Mouse (Mus musculus): ENCODE measurements around the gene Adamts1. TPM values are rescaled to one million over a fixed set of nuclear protein-coding genes. Genes with fewer than 3 reads are reported as not detected.

Gene Adamts1
- polyA plus RNA-seq, 1 experiment: 8.1 TPM

DNA sequence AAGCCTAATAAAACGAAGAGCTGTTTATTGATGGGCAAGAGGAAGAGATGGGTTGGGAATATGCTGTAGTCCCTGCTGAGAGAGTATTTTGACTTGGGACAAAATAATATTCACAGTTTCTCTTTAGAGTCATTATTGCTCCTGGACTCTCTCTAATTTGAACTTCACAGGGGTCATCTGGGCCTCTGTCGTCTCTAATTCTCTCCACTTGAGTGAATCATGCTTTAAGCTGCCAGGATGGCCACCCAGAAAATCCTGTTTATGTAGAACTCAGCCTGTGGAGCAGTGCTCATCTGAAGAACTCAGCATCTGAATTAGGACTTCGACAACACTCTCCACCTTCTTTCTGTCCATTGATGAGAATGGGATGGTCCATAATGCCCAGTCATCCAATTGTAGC is 30.6 kb downstream of the Adamts1 start:
- TF ChIP-seq CTCF (IDR thresholded peaks at IDR 0.05; ENCODE audit: extremely low read depth, insufficient read depth, low read length) (no peak), POLR2A (IDR thresholded peaks at IDR 0.05; ENCODE audit: extremely low read depth, insufficient read depth, low read length) (no peak)
- H3K4me1 ChIP-seq (ENCODE audit: control insufficient read depth, insufficient read depth, low read length): no peaks in the 10 kb centered on the region
- no peak overlapping the region for H3K4me3 ChIP-seq (ENCODE audit: insufficient read depth, low read length)
- no peak overlapping the region for H3K27ac ChIP-seq (ENCODE audit: insufficient read depth, low read length)

DNA sequence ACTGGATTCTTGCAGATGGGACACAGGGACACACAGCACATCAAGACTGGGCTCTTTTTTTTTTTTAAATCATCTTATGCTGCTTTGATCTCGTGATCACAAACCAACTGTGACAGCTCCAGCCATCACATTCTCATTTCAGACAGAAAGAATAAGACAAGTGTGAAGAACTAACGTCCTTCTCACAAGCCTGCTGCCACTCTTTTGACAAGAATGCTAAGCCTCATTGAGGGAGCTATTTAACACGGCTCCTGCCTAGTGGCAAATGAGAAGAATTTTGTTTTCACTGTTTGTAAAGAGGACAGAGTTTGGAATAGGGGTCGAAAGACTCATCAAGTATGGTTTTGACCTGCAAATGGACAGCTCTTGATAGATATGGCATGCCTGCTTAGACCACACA is 35.6 kb downstream of the Adamts1 start:
- no peak overlapping the region for H3K4me3 ChIP-seq (ENCODE audit: insufficient read depth, low read length)
- H3K27ac ChIP-seq (ENCODE audit: insufficient read depth, low read length): no peak overlapping the region
- H3K4me1 ChIP-seq (ENCODE audit: control insufficient read depth, insufficient read depth, low read length): no peaks in the 10 kb centered on the region
- TF ChIP-seq CTCF (IDR thresholded peaks at IDR 0.05; ENCODE audit: extremely low read depth, insufficient read depth, low read length) (no peak), POLR2A (IDR thresholded peaks at IDR 0.05; ENCODE audit: extremely low read depth, insufficient read depth, low read length) (no peak)

DNA sequence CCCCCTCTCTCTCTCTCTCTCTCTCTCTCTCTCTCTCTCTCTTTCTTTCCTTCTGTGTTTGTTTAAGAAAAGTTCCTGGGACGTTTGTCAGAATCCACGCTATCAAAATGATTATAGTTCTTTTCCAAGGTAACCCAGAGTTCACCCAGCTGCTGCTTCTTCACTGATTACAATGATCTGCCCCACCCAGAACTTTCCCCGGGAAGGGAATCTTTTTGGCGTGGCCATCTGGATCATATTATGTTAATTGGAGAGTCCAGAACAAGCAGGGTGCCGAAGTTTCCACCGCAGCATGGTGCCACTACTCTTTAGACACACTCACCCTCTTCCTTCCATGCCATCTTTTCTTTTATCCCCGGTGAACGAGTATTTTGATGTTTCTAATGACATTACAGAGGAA is 37.2 kb downstream of the Adamts1 start:
- no peak overlapping the region for H3K27ac ChIP-seq (ENCODE audit: insufficient read depth, low read length)
- TF ChIP-seq CTCF (IDR thresholded peaks at IDR 0.05; ENCODE audit: extremely low read depth, insufficient read depth, low read length): no peak
- no peak for TF ChIP-seq POLR2A (IDR thresholded peaks at IDR 0.05; ENCODE audit: extremely low read depth, insufficient read depth, low read length)
- no peaks in the 10 kb centered on the region for H3K4me1 ChIP-seq (ENCODE audit: control insufficient read depth, insufficient read depth, low read length)
- H3K4me3 ChIP-seq (ENCODE audit: insufficient read depth, low read length): no peak overlapping the region

DNA sequence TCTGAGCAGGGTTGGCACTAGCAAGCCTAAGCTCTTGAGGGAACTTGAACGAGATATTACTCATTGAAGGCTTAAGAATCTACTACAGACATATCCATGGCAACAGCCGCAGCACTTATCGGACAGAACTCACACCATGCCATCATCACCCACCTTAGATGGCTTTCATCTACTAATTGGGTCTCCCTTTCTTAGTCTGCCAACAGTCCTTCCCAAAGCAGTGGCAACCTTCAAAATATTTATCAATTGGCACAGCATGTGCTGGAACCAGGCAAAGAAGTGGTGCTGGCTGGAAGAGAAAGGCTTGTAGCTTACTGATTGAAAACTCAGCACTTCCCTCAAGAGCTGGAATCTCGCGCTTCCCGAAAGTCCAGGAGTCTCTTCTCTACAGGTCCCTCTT is 37.7 kb downstream of the Adamts1 start:
- Histone ChIP-seq H3K4me3 (ENCODE audit: insufficient read depth, low read length) (no peak overlapping the region), H3K4me1 (ENCODE audit: control insufficient read depth, insufficient read depth, low read length) (no peaks in the 10 kb centered on the region), H3K27ac (ENCODE audit: insufficient read depth, low read length) (no peak overlapping the region)
- TF ChIP-seq POLR2A (IDR thresholded peaks at IDR 0.05; ENCODE audit: extremely low read depth, insufficient read depth, low read length): no peak
- no peak for TF ChIP-seq CTCF (IDR thresholded peaks at IDR 0.05; ENCODE audit: extremely low read depth, insufficient read depth, low read length)

DNA sequence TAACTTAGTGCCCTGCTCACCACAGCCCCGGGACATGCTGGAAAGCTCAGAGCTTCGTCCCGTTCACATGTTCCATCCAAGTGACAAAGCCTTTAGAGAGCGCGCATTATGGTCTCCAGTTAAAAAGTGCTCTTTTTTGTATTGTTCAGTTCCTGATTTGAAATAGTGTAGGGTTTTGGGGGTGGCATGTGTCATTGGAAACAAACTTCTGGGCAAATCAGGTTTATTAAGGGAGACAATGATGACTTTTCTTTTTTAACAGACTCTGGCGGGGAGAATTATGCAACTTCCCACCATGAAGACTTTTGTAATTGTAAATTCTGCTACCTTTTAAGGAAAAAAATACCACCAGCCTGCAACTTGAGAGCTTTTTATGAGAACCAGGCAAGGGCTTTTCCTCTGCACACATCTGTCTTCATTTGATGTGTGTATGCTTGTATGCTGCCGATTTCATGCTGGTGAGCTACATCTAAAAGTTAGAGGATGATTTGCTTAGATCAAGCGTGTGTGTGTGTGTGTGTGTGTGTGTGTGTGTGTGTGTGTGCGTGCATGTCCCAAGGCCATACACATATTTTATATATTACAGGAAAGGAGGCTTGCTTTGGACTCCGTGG is 40.8 kb downstream of the Adamts1 start:
- H3K4me3 ChIP-seq (ENCODE audit: insufficient read depth, low read length): no peak overlapping the region
- H3K4me1 ChIP-seq (ENCODE audit: control insufficient read depth, insufficient read depth, low read length): no peaks in the 10 kb centered on the region
- TF ChIP-seq POLR2A (IDR thresholded peaks at IDR 0.05; ENCODE audit: extremely low read depth, insufficient read depth, low read length) (no peak), CTCF (IDR thresholded peaks at IDR 0.05; ENCODE audit: extremely low read depth, insufficient read depth, low read length) (no peak)
- no peak overlapping the region for H3K27ac ChIP-seq (ENCODE audit: insufficient read depth, low read length)

DNA sequence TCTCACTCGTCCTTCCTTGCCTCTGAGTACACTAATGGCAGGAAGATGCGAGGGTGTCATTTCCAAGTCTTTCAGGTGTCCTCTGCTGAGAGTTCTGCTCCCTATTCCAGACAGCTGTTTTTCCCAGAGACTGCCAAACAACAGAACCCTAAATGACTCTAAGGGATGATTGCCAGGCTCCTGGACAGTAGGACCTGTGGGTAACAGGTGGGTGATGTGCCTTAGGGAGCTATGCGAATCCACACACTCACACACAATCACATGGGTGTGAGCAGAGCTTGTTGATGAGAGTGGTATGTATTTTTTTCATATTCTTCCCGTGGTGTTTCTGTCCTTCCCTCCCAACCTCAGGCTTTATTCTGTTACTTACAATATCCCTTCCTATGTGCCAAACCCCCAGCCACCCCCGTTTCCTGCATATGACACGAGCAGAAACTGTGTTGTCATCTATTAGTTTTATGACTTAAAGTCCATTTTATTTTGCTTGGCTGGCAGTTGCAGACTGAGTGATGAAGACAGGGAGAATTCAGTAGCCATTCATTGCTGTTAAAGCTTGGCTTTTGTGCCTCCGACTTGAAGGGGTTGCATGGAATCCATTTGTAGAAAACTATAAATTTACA is 41.8 kb downstream of the Adamts1 start:
- no peak for TF ChIP-seq CTCF (IDR thresholded peaks at IDR 0.05; ENCODE audit: extremely low read depth, insufficient read depth, low read length)
- TF ChIP-seq POLR2A (IDR thresholded peaks at IDR 0.05; ENCODE audit: extremely low read depth, insufficient read depth, low read length): no peak
- Histone ChIP-seq H3K4me1 (ENCODE audit: control insufficient read depth, insufficient read depth, low read length) (no peaks in the 10 kb centered on the region), H3K4me3 (ENCODE audit: insufficient read depth, low read length) (no peak overlapping the region), H3K27ac (ENCODE audit: insufficient read depth, low read length) (no peak overlapping the region)

DNA sequence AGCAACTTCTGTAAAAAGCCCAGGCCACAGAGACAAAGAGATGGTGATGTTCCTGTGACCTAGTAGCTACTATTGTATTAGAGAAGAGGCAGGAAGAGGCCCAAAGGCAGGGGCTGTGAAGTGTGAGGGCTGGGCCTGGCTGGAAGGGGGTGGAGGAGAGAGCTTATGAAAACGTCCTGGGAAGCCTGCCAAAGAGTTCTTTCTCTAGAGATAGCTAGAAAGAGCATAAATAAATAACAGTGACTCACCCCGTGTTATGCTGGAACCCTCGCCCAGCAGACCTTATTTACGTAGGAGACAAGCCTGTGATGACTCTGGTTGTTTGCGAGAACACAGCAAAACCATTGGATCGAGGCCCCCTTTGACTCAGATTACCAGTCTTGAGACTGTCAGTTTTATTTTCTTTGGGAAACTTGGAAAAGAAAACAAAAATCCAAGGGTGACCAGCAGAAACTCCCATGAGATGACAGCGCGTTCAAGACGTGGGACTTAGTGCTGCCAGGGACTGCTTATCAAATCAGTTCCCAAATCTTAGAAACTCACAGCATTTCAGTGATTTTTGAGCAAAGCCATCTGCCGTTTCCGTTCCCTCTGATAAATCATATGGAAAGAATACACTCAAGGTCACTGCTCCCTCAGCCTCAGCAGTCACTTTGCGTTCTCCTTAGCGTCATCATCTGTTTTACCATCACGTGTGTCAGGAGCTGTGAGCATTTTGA is 46.7 kb downstream of the Adamts1 start:
- Histone ChIP-seq H3K4me1 (ENCODE audit: control insufficient read depth, insufficient read depth, low read length) (no peaks in the 10 kb centered on the region), H3K4me3 (ENCODE audit: insufficient read depth, low read length) (no peak overlapping the region), H3K27ac (ENCODE audit: insufficient read depth, low read length) (peak overlapping the region; percentile 87)
- TF ChIP-seq POLR2A (IDR thresholded peaks at IDR 0.05; ENCODE audit: extremely low read depth, insufficient read depth, low read length) (no peak), CTCF (IDR thresholded peaks at IDR 0.05; ENCODE audit: extremely low read depth, insufficient read depth, low read length) (no peak)

DNA sequence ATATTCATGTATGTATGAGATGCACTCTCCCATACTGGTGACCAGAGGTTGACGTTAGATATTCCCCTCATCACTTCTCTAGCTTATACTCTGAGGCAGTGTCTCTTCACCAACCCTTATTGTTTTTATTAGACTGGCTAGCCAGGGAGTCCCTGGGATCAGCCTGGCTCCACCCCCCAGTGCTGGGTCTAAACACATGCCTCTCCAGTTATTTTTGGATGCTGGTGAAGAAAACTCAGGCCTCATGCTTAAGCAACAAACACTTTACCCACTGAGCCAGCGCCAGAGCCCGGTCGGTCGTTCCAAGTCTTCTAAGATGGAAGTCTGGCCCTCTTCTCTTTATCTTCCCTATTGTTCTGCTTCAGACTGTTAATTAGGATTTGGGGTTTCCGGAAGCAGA is 53.6 kb downstream of the Adamts1 start:
- no peak overlapping the region for H3K27ac ChIP-seq (ENCODE audit: insufficient read depth, low read length)
- no peaks in the 10 kb centered on the region for H3K4me1 ChIP-seq (ENCODE audit: control insufficient read depth, insufficient read depth, low read length)
- H3K4me3 ChIP-seq (ENCODE audit: insufficient read depth, low read length): no peak overlapping the region
- TF ChIP-seq CTCF (IDR thresholded peaks at IDR 0.05; ENCODE audit: extremely low read depth, insufficient read depth, low read length) (no peak), POLR2A (IDR thresholded peaks at IDR 0.05; ENCODE audit: extremely low read depth, insufficient read depth, low read length) (no peak)

DNA sequence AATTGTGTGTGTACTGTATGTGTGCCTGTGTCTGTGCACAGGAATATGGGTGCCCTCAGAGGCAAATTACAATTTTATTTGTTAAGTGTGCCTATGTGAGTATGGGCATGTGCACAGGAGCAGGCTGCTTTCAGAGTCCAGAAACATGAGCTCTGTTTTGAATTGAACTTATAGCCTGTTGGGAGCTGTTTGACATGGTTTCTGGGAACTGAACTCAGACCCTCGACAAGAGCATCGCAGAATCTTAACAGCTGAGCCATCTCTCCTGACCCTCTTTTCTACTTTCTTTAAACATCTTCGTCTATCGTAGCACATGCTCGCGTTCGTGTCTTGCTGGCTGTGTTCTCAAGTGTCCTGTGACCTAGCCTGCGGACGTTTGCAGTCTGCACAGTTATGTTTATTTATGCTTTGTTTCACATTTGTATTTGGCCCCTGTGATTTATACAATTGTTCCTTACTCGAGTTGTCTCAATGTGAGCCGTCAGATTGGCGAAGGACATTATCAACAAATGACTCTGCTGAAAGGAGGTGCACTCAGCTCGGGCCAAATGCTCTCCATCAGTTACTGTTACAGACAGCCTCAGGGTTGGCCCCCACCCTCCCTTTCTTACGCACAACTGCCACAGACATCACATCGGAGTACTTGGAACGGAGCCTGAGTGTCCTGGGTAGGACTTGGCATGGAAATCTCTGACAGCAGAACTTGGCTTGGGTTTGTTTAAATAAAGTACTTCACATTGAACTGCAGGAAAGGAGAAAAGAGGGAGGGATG is 55.1 kb downstream of the Adamts1 start:
- Histone ChIP-seq H3K27ac (ENCODE audit: insufficient read depth, low read length) (no peak overlapping the region), H3K4me3 (ENCODE audit: insufficient read depth, low read length) (no peak overlapping the region), H3K4me1 (ENCODE audit: control insufficient read depth, insufficient read depth, low read length) (no peaks in the 10 kb centered on the region)
- TF ChIP-seq POLR2A (IDR thresholded peaks at IDR 0.05; ENCODE audit: extremely low read depth, insufficient read depth, low read length): no peak
- no peak for TF ChIP-seq CTCF (IDR thresholded peaks at IDR 0.05; ENCODE audit: extremely low read depth, insufficient read depth, low read length)

All from cortical plate, adult 2 months (tissue).